Mouse (Mus musculus) activated CD4-positive, CD25-positive, alpha-beta regulatory T cell, adult 4 months (primary cell): ENCODE results near the gene Dnaja2. TPM values are rescaled to one million over a fixed set of nuclear protein-coding genes. Genes with fewer than 3 reads are reported as not detected.

Source experiments
- ATAC-seq: one replicate; pipeline ENCODE4 v1.8.0; 2017
- polyA plus RNA-seq, 2 experiments: library from polyadenylated mRNA; unstranded; fragments of 100-300 nt; shearing (Covaris generic); gene quantifications; one replicate each; pipeline ENCODE4 v1.2.1; 2017

The Dnaja2 gene
- polyA plus RNA-seq, 2 experiments from 2014 or later, result 171 to 183 TPM

GRCm38 (mm10) chr8:85554391-85555180, 558 bp downstream of the Dnaja2 start:
- ATAC-seq, result peak; percentile 73

GRCm38 (mm10) chr8:85551934-85552333, 3.2 kb downstream of the Dnaja2 start:
- no peak for ATAC-seq

- ATAC-seq, result no peak
These were observed 18.8 kb downstream of the Dnaja2 start for GRCm38 (mm10) chr8:85536332-85536731.

GRCm38 (mm10) chr8:85534163-85534562, 21.0 kb downstream of the Dnaja2 start:
- ATAC-seq, result no peak

GRCm38 (mm10) chr8:85533434-85533833, 21.7 kb downstream of the Dnaja2 start:
- ATAC-seq, result no peak

- no peak for ATAC-seq
These were observed 22.3 kb downstream of the Dnaja2 start for GRCm38 (mm10) chr8:85532843-85533242.

- no peak for ATAC-seq
These were observed 23.7 kb downstream of the Dnaja2 start for GRCm38 (mm10) chr8:85531471-85531870.

- ATAC-seq, result no peak
These were observed 24.4 kb downstream of the Dnaja2 start for GRCm38 (mm10) chr8:85530717-85531116.

- no peak for ATAC-seq
These were observed 26.2 kb downstream of the Dnaja2 start for GRCm38 (mm10) chr8:85528959-85529358.

GRCm38 (mm10) chr8:85526105-85526504, 29.0 kb downstream of the Dnaja2 start:
- no peak for ATAC-seq

GRCm38 (mm10) chr8:85524086-85524485, 31.1 kb downstream of the Dnaja2 start:
- no peak for ATAC-seq

GRCm38 (mm10) chr8:85521332-85521731, 33.8 kb downstream of the Dnaja2 start:
- ATAC-seq, result no peak

GRCm38 (mm10) chr8:85520586-85520985, 34.6 kb downstream of the Dnaja2 start:
- no peak for ATAC-seq

GRCm38 (mm10) chr8:85517956-85518355, 37.2 kb downstream of the Dnaja2 start:
- ATAC-seq, result no peak

- no peak for ATAC-seq
These were observed 37.8 kb downstream of the Dnaja2 start for GRCm38 (mm10) chr8:85517336-85517735.

- peak; percentile 32 for ATAC-seq
These were observed 39.8 kb downstream of the Dnaja2 start for GRCm38 (mm10) chr8:85515391-85515790.

- no peak for ATAC-seq
These were observed 41.9 kb downstream of the Dnaja2 start for GRCm38 (mm10) chr8:85513283-85513682.

- no peak for ATAC-seq
These were observed 42.9 kb downstream of the Dnaja2 start for GRCm38 (mm10) chr8:85512234-85512633.

- ATAC-seq, result no peak
These were observed 46.5 kb downstream of the Dnaja2 start for GRCm38 (mm10) chr8:85508661-85509060.

GRCm38 (mm10) chr8:85506620-85507019, 48.5 kb downstream of the Dnaja2 start:
- no peak for ATAC-seq

GRCm38 (mm10) chr8:85504704-85505103, 50.4 kb downstream of the Dnaja2 start:
- ATAC-seq, result no peak

- ATAC-seq, result no peak
These were observed 52.1 kb downstream of the Dnaja2 start for GRCm38 (mm10) chr8:85503065-85503464.

- ATAC-seq, result no peak
These were observed 52.8 kb downstream of the Dnaja2 start for GRCm38 (mm10) chr8:85502381-85502780.

GRCm38 (mm10) chr8:85500955-85501685, 54.0 kb downstream of the Dnaja2 start:
- no peak for ATAC-seq
